Mouse (Mus musculus) cortical plate, adult 2 months (tissue): Measurements from ENCODE around the gene Ctnnd2.

ENCODE experiments used
- CTCF ChIP-seq: fragments of 200-500 bp; IDR thresholded peaks from 2 replicates; pipeline ENCODE4 v1.5.1; 2011; ENCODE audit warnings: mild to moderate bottlenecking, control low read depth, low read length; ENCODE audit not compliant: insufficient read depth; ENCODE audit errors: extremely low read depth
- POLR2A ChIP-seq: fragments of 200-500 bp; IDR thresholded peaks from 2 replicates; pipeline ENCODE4 v1.6.1; 2011; ENCODE audit warnings: mild to moderate bottlenecking, low read length, control low read depth; ENCODE audit not compliant: insufficient read depth; ENCODE audit errors: extremely low read depth

DNA sequence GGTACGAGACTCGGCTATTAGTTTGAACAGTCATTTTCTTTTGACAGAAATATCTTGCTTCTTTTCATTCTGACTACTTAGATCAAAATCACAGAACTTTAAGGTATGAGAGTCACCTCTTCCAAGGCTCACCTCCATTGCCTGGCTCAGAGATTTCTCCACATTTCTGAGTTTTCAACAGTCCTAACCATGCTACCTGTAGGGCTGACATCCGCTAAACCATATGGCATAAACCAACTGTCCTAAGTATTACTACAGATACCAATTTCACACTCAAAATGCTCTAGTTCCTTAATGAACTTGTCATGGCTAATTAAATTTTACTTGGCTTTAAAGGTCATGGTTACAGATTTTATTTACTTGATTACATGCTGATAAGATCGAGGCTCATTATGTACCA, 786.1 kb downstream of the Ctnnd2 start:
- no peak for TF ChIP-seq CTCF
- no peak for TF ChIP-seq POLR2A
